Mouse (Mus musculus) kidney, postnatal 0 days (tissue): Measurements from ENCODE around the gene Tmc7. TPM values are rescaled to one million over a fixed set of nuclear protein-coding genes. Genes with fewer than 3 reads are reported as not detected.

Experiments used
- ATAC-seq: fragments of 200-750 bp; cut with Nextera tagmentation; replicated peaks from 2 replicates; pipeline ENCODE4 v1.8.0; 2017; ENCODE audit warnings: low read depth, moderate number of reproducible peaks, moderate TSS enrichment, moderate library complexity; ENCODE audit not compliant: low FRiP score
- DNase-seq: peaks from one replicate; pipeline ENCODE4 v3.0.0-alpha.2; 2016; ENCODE audit warnings: low spot score
- H3K27ac ChIP-seq: fragments of 300-500 bp; sonication (generic); 2 replicates; pipeline ENCODE4 v1.5.1; 2014; ENCODE audit warnings: mild to moderate bottlenecking
- H3K27me3 ChIP-seq: fragments of 300-500 bp; sonication (generic); 2 replicates; pipeline ENCODE4 v1.6.1; 2014; ENCODE audit warnings: low read length, mixed read lengths; ENCODE audit not compliant: insufficient read depth
- H3K36me3 ChIP-seq: fragments of 300-500 bp; sonication (generic); 2 replicates; pipeline ENCODE4 v1.6.1; 2014; ENCODE audit warnings: low read length, mixed read lengths; ENCODE audit not compliant: insufficient read depth
- H3K4me1 ChIP-seq: fragments of 300-500 bp; sonication (generic); replicated peaks from 2 replicates; pipeline ENCODE4 v1.6.1; 2014; ENCODE audit warnings: antibody characterized with exemption, low read length, mixed read lengths; ENCODE audit not compliant: insufficient read depth
- H3K4me2 ChIP-seq: fragments of 300-500 bp; sonication (generic); 2 replicates; pipeline ENCODE4 v1.6.1; 2014; ENCODE audit warnings: mild to moderate bottlenecking, low read length, moderate library complexity, mixed read lengths
- H3K4me3 ChIP-seq: fragments of 300-500 bp; sonication (generic); replicated peaks from 2 replicates; pipeline ENCODE4 v1.5.1; 2014; ENCODE audit warnings: low read depth, low read length
- H3K9ac ChIP-seq: fragments of 300-500 bp; sonication (generic); 2 replicates; pipeline ENCODE4 v1.6.1; 2014; ENCODE audit warnings: low read depth, low read length
- H3K9me3 ChIP-seq: fragments of 300-500 bp; sonication (generic); replicated peaks from 2 replicates; pipeline ENCODE4 v1.6.1; 2016; ENCODE audit warnings: low read length, inconsistent platforms, mixed read lengths
- CTCF ChIP-seq: IDR thresholded peaks from 2 replicates; pipeline ENCODE4 v1.5.1; 2016; ENCODE audit warnings: antibody characterized with exemption, low read depth, mild to moderate bottlenecking, moderate library complexity
- WGBS: fragments of 180-500 bp; shearing (Covaris S2); extraction: QIAGEN DNeasy Blood & Tissue Kit; methylation state at CpG from one replicate; pipeline ENCODE4 v1.1.7; 2014; 5-methylcytosine and 5-hydroxymethylcytosine counted together
- polyA plus RNA-seq: library from polyadenylated mRNA; unstranded; fragments of >200 nt; fragmentation: Nextera tagmentation; extraction: Ambion mirVana; gene quantifications from 2 replicates; pipeline ENCODE4 v1.2.1, GENCODE M21; 2015

Gene Tmc7
- polyA plus RNA-seq, 1 experiment from 2014 or later, result 1.3 TPM

GRCm38 (mm10) chr7:118592146-118592545 lies 7.6 kb upstream of the Tmc7 start:
- H3K36me3 ChIP-seq, result no peaks in the 10 kb centered on the region
- DNase-seq (no peak), ATAC-seq (no peak)
- H3K9me3 ChIP-seq, result no peaks in the 10 kb centered on the region
- WGBS, result 49% methylated on average over 6 of the region's 6 CpGs
- no peak overlapping the region for H3K4me2 ChIP-seq
- H3K27me3 ChIP-seq, result no peaks in the 10 kb centered on the region
- TF ChIP-seq CTCF, result no peak
- H3K9ac ChIP-seq, result no peak overlapping the region
- H3K4me1 ChIP-seq, result peaks cover 3% of the 10 kb centered on the region; the same call in 1 of the 2 replicates
- no peak overlapping the region for H3K27ac ChIP-seq
- H3K4me3 ChIP-seq, result no peak overlapping the region

DNA sequence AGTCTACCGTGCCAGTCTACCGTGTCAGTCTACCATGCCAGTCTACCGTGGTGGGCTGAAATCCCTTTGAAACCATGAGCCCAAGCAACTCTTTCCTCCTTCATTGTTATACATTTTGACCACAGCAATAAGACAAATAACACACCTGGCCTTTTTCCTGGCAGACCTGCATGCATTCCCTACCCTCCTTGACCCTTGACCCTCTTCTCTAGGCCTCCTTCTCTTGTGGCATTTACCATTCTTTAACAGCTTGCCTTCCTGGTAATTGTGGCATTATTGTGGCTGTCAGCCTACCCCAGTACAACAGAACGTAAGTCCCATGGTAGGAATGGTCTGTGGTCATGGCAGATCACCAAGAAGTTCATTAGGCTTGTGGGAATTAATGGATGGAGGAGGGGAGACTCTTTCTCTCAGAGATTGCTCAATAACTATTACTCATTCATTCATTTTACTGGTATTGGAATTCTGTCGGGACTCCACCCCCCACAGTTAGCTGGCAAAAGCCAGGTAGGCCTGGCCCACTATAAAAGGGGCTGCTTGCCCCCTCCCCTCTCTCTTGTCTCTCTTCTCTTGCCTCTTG lies 6.3 kb upstream of the Tmc7 start:
- 90% methylated on average over 5 of the region's 5 CpGs for WGBS
- Histone ChIP-seq H3K4me3 (no peak overlapping the region), H3K9ac (no peak overlapping the region), H3K27ac (no peak overlapping the region), H3K4me2 (no peak overlapping the region), H3K4me1 (peaks cover 3% of the 10 kb centered on the region; the same call in 1 of the 2 replicates), H3K36me3 (no peaks in the 10 kb centered on the region), H3K9me3 (no peaks in the 10 kb centered on the region), H3K27me3 (no peaks in the 10 kb centered on the region)
- ATAC-seq (no peak), DNase-seq (no peak)
- TF ChIP-seq CTCF, result no peak

DNA sequence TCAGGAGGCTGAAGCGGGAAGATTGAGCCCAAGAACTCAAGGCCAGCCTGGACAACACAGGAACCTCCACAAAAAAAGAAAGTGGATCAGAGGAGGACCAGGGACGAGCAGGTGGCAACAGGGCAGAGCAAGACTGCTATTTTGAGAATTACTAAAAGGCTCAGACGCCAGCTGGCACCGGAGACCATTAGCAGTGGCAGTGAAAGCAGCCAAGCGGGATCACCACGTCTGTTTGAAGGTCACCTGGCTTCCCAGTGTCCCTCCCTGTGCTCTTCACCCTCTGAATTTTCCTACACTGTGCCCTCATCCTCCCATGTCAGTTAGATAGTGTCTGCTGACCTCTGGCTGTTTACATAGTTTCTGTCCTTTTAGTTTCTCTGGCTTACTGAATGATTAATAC lies 1.3 kb upstream of the Tmc7 start:
- 57% methylated on average over 6 of the region's 6 CpGs for WGBS
- Histone ChIP-seq H3K4me3 (no peak overlapping the region), H3K36me3 (no peaks in the 10 kb centered on the region), H3K4me1 (no peaks in the 10 kb centered on the region), H3K4me2 (no peak overlapping the region), H3K9me3 (no peaks in the 10 kb centered on the region), H3K9ac (no peak overlapping the region), H3K27me3 (no peaks in the 10 kb centered on the region), H3K27ac (no peak overlapping the region)
- no peak for DNase-seq
- no peak for ATAC-seq
- TF ChIP-seq CTCF, result no peak

DNA sequence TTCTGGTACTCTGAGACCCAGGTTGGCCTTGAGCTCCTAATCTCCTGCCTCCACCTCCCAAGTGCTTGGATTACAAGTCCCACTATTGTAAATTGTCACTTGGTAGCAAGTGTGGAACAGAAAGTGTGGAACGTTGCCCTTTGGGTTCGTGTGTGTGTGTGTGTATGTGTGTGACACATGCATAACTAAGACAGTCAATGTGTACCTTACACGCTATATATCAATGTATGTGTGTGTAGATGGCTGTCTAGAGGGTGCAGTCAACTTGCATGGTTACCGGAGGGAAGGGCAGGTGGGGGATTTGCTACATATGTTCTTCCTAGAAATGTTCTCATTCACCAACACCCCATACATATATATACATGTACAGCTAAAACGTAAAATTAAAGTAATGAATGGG lies 390 bp upstream of the Tmc7 start:
- H3K27me3 ChIP-seq, result no peaks in the 10 kb centered on the region
- H3K4me3 ChIP-seq, result peak overlapping the region; percentile 55
- no peak for TF ChIP-seq CTCF
- DNase-seq (no peak), ATAC-seq (no peak)
- peak overlapping the region; percentile 93 for H3K4me2 ChIP-seq
- H3K27ac ChIP-seq, result no peak overlapping the region
- no peaks in the 10 kb centered on the region for H3K36me3 ChIP-seq
- H3K9me3 ChIP-seq, result no peaks in the 10 kb centered on the region
- H3K4me1 ChIP-seq, result no peaks in the 10 kb centered on the region
- H3K9ac ChIP-seq, result no peak overlapping the region
- WGBS, result 65% methylated on average over 5 of the region's 5 CpGs

- no peak for ATAC-seq
- 25% methylated on average over 7 of the region's 7 CpGs for WGBS
- H3K4me3 ChIP-seq, result peak overlapping the region; percentile 55
- peak overlapping the region; percentile 93 for H3K4me2 ChIP-seq
- no peaks in the 10 kb centered on the region for H3K4me1 ChIP-seq
- no peaks in the 10 kb centered on the region for H3K9me3 ChIP-seq
- H3K27ac ChIP-seq, result no peak overlapping the region
- H3K9ac ChIP-seq, result peak overlapping the region; percentile 59; the same call in 1 of the 2 replicates
- DNase-seq, result no peak
- H3K27me3 ChIP-seq, result no peaks in the 10 kb centered on the region
- no peaks in the 10 kb centered on the region for H3K36me3 ChIP-seq
- TF ChIP-seq CTCF, result no peak
Measured at GRCm38 (mm10) chr7:118583821-118584220, 715 bp downstream of the Tmc7 start.

GRCm38 (mm10) chr7:118579938-118580337 lies 4.6 kb downstream of the Tmc7 start:
- no peak for TF ChIP-seq CTCF
- Histone ChIP-seq H3K4me3 (no peak overlapping the region), H3K4me1 (no peaks in the 10 kb centered on the region), H3K36me3 (no peaks in the 10 kb centered on the region), H3K27me3 (no peaks in the 10 kb centered on the region), H3K4me2 (no peak overlapping the region), H3K9ac (no peak overlapping the region), H3K27ac (no peak overlapping the region), H3K9me3 (no peaks in the 10 kb centered on the region)
- ATAC-seq, result no peak
- 45% methylated on average over 2 of the region's 2 CpGs for WGBS
- no peak for DNase-seq

DNA sequence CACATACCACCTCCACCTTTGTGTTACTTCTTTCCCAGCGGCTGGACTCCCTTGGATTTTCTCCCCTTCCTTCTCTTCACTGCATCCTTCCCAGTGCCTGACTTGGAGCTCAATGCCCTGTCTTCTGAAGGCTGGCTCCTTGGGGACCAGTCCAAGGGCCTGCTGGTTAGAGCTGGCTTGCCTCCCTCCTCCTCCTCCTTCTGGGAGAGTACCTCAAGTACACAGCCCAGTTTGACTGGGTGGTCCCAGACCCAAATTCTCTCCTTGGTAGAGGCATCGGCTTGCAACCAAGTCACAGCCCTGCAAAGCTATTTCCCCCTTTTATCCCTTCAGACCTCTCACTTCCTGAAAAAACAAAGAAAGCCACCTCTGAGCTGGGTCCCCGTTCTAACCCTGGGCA lies 6.3 kb downstream of the Tmc7 start:
- Histone ChIP-seq H3K4me2 (no peak overlapping the region), H3K9ac (no peak overlapping the region), H3K27me3 (no peaks in the 10 kb centered on the region), H3K36me3 (no peaks in the 10 kb centered on the region), H3K4me3 (no peak overlapping the region), H3K4me1 (no peaks in the 10 kb centered on the region), H3K9me3 (no peaks in the 10 kb centered on the region), H3K27ac (no peak overlapping the region)
- WGBS, result 63% methylated on average over 3 of the region's 3 CpGs
- DNase-seq (no peak), ATAC-seq (no peak)
- TF ChIP-seq CTCF, result no peak
